Mouse (Mus musculus): ENCODE measurements at regions not wholly inside any gene's neighbourhood (a gene's known extent, or its start where the extent isn't known, plus 50 kb on each side); places are given as distances from the start of the nearest gene placed in this dataset.
"Not testable (repeated sequence)": the region's sequence is repeated elsewhere in the genome, so short reads cannot be mapped to it uniquely, and the experiment has no call there.

GRCm38 (mm10) chr12:20802027-20802426 lies 188.2 kb upstream of the Asap2 start:
- not testable (repeated sequence) for DNase-seq (ENCODE audit: low read depth)

GRCm38 (mm10) chr12:20805466-20805865 lies 184.8 kb upstream of the Asap2 start:
- not testable (repeated sequence) for DNase-seq (ENCODE audit: low read depth)

- DNase-seq (ENCODE audit: low read depth): no peak
These were observed 183.6 kb upstream of the Asap2 start for GRCm38 (mm10) chr12:20806681-20807080.

- not testable (repeated sequence) for DNase-seq (ENCODE audit: low read depth)
These were observed 176.4 kb upstream of the Asap2 start for GRCm38 (mm10) chr12:20813836-20814235.

GRCm38 (mm10) chr12:20815121-20815520 lies 175.1 kb upstream of the Asap2 start:
- not testable (repeated sequence) for DNase-seq (ENCODE audit: low read depth)

GRCm38 (mm10) chr12:20815599-20815998 lies 174.7 kb upstream of the Asap2 start:
- peak; percentile 11 for DNase-seq (ENCODE audit: low read depth)

GRCm38 (mm10) chr12:20843661-20844320 lies 146.5 kb upstream of the Asap2 start:
- DNase-seq (ENCODE audit: low read depth): not testable (repeated sequence)

- peak; percentile 14 for DNase-seq (ENCODE audit: low read depth)
These were observed 145.4 kb upstream of the Asap2 start for GRCm38 (mm10) chr12:20844873-20845272.

- DNase-seq (ENCODE audit: low read depth): no peak
These were observed 145.0 kb upstream of the Asap2 start for GRCm38 (mm10) chr12:20845297-20845696.

- DNase-seq (ENCODE audit: low read depth): not testable (repeated sequence)
These were observed 106.2 kb upstream of the Asap2 start for GRCm38 (mm10) chr12:20884104-20884503.

GRCm38 (mm10) chr12:20920653-20921397 lies 69.4 kb upstream of the Asap2 start:
- DNase-seq (ENCODE audit: low read depth): peak; percentile 68

GRCm38 (mm10) chr12:20921398-20922023 lies 68.7 kb upstream of the Asap2 start:
- DNase-seq (ENCODE audit: low read depth): peak; percentile 37

- DNase-seq (ENCODE audit: low read depth): peak; percentile 68
These were observed 61.3 kb upstream of the Asap2 start for GRCm38 (mm10) chr12:20928966-20929365.

Data from naive thymus-derived CD4-positive, alpha-beta T cell, adult 2 months (primary cell).